Mouse (Mus musculus) forebrain, embryonic 12.5 days (tissue): ENCODE data around the gene Cdrt4. TPM values are rescaled to one million over a fixed set of nuclear protein-coding genes. Genes with fewer than 3 reads are reported as not detected.
A peak's percentile ranks its signal among the peaks of the same experiment; 100 is the strongest.

Source experiments
- ATAC-seq: fragments of 200-750 bp; cut with Nextera tagmentation; 2 replicates; pipeline ENCODE4 v1.8.0; 2017; ENCODE audit warnings: moderate TSS enrichment; ENCODE audit not compliant: low FRiP score
- H3K27ac ChIP-seq: fragments of 300-500 bp; sonication (generic); 2 replicates; pipeline ENCODE4 v1.5.1; 2016; ENCODE audit warnings: mild to moderate bottlenecking
- H3K27me3 ChIP-seq: fragments of 300-500 bp; sonication (generic); 2 replicates; pipeline ENCODE4 v1.6.1; 2016; ENCODE audit warnings: mild to moderate bottlenecking
- H3K36me3 ChIP-seq: fragments of 300-500 bp; sonication (generic); replicated peaks from 2 replicates; pipeline ENCODE4 v1.6.1; 2016; ENCODE audit warnings: mild to moderate bottlenecking
- H3K4me1 ChIP-seq: fragments of 300-500 bp; sonication (generic); 2 replicates; pipeline ENCODE4 v1.6.1; 2016
- H3K4me2 ChIP-seq: fragments of 300-500 bp; sonication (generic); 2 replicates; pipeline ENCODE4 v1.6.1; 2016; ENCODE audit warnings: mild to moderate bottlenecking, moderate library complexity
- H3K4me3 ChIP-seq: fragments of 300-500 bp; sonication (generic); replicated peaks from 2 replicates; pipeline ENCODE4 v1.5.1; 2016; ENCODE audit warnings: mild to moderate bottlenecking
- H3K9ac ChIP-seq: fragments of 300-500 bp; sonication (generic); 2 replicates; pipeline ENCODE4 v1.6.1; 2016; ENCODE audit warnings: mild to moderate bottlenecking
- H3K9me3 ChIP-seq: fragments of 300-500 bp; sonication (generic); 2 replicates; pipeline ENCODE4 v1.6.1; 2016
- WGBS: fragments of 180-500 bp; shearing (Covaris S2); methylation state at CpG from one replicate; pipeline ENCODE4 v1.1.7; 2016; 5-methylcytosine and 5-hydroxymethylcytosine counted together
- polyA plus RNA-seq: library from polyadenylated mRNA; unstranded; fragments of >200 nt; fragmentation: Nextera tagmentation; extraction: Ambion mirVana; gene quantifications from 2 replicates; pipeline ENCODE4 v1.2.1, GENCODE M21; 2016

The Cdrt4 gene
- polyA plus RNA-seq, 1 experiment from 2014 or later: not detected

DNA sequence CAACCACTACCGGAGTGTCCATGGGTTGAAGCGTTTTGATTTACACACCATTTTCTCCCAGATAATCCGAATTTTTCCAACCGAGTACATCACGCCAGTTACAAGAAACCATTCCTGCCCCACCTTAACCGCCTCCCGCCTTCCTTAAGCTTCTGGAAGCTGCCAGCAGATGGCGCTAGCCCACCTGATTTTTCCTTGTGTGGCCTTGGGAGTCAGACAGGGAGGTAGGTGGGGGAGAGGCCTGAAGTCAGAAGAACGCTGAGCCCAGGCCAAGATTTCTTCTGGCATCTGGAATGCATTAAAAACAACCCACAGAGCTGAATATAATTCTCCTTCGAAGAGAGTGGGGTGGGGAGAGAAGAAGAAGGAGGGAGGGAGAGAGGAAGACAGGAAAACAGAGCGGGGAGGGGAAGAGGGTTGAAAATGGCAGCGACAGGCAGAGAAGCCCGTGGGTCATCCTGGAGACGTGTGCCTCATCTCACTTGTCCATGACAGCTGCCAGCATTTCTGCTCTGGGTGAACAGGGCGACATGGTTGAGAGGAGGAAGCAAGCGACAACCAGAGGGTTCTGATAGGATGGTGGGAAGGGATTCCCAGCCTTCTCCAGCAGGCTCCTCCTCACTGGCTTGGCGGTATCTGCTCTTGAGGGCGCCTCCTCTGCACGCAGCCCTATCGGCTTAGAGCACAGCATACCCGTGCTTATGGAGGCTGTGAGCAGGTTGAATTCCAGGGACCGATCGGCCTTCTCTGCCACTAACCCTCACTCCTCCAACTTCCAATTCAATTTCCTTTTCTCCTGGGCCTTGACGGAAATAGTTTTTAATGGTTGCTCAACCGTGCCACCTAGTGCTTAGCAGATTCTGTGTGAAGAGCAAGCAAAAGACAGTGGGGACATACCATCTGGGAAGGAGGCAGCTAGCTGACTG lies 29.7 kb upstream of the Cdrt4 start:
- Histone ChIP-seq H3K27me3 (no peaks in the 10 kb centered on the region), H3K9ac (0 out of 2 replicates have a peak overlapping the region, but pooled peaks have one; percentile 29), H3K27ac (0 out of 2 replicates have a peak overlapping the region, but pooled peaks have one; percentile 0), H3K36me3 (no peaks in the 10 kb centered on the region), H3K4me3 (peak overlapping the region; percentile 30), H3K4me2 (peak overlapping the region; percentile 49), H3K4me1 (0 out of 2 replicates have a peak, but pooled peaks cover 5% of the 10 kb centered on the region), H3K9me3 (peaks cover 4% of the 10 kb centered on the region; the same call in 1 of the 2 replicates)
- WGBS: 35% methylated on average over 25 of the region's 25 CpGs
- ATAC-seq: peak; percentile 78

DNA sequence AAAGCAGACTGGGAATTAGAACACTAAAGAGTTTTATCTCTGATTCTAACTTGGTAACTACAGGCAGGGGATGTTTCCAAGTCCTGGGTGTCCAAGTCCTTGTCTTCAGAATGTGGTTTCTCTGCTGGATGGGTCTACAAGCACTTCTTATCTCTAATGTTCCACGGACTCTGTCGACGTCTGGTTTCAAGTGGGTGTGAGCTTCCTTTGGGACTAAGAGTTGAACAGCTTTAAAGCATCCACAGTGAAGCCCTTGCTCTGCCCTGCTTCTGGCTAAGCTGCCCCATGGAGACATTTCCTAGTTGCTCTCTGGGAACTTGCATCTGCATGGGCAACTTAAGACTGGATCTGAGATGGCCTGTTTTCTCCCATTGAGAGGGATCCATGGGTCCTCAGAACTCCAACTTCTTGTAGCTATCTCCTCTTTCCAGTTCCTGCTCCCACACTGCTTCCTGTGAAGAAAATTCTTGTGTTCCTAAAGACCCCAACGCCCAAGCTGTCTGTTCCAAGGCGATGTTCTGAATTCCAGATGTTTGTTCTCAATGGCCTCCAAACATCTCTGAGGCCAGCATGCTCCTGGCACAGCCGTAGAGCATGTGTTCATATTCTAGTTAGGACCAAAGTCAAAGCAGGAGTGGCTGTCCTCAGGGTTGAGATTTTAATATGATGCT lies 26.8 kb upstream of the Cdrt4 start:
- H3K4me2 ChIP-seq: no peak overlapping the region
- WGBS: 91% methylated on average over 6 of the region's 6 CpGs
- no peaks in the 10 kb centered on the region for H3K27me3 ChIP-seq
- H3K4me3 ChIP-seq: no peak overlapping the region
- H3K36me3 ChIP-seq: no peaks in the 10 kb centered on the region
- H3K9me3 ChIP-seq: peaks cover 4% of the 10 kb centered on the region; the same call in 1 of the 2 replicates
- no peak overlapping the region for H3K9ac ChIP-seq
- no peak for ATAC-seq
- no peak overlapping the region for H3K27ac ChIP-seq
- 0 out of 2 replicates have a peak, but pooled peaks cover 5% of the 10 kb centered on the region for H3K4me1 ChIP-seq

DNA sequence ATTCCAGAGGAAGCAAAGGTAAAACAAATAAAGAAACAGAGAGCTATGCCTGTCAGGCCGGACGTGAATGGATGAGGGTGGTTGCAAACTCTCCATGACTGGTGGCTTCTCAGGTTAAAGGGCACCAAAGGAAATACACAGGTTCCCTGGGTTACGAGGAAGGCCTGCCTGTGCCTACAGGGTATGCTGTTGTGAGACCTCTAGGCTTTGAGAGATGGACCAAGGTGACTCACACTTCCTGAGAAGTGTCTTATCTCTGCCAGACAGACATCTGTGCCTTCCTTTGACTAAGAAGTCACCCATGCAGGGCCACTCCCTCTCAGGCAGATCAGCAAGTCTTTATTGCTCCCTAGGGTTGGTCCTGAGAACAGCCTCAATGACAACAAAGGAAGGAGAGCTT lies 21.2 kb upstream of the Cdrt4 start:
- no peaks in the 10 kb centered on the region for H3K36me3 ChIP-seq
- no peak overlapping the region for H3K4me3 ChIP-seq
- H3K27ac ChIP-seq: no peak overlapping the region
- no peak for ATAC-seq
- H3K9ac ChIP-seq: no peak overlapping the region
- no peak overlapping the region for H3K4me2 ChIP-seq
- H3K27me3 ChIP-seq: no peaks in the 10 kb centered on the region
- H3K4me1 ChIP-seq: no peaks in the 10 kb centered on the region
- WGBS: 79% methylated on average over 3 of the region's 3 CpGs
- H3K9me3 ChIP-seq: no peaks in the 10 kb centered on the region

DNA sequence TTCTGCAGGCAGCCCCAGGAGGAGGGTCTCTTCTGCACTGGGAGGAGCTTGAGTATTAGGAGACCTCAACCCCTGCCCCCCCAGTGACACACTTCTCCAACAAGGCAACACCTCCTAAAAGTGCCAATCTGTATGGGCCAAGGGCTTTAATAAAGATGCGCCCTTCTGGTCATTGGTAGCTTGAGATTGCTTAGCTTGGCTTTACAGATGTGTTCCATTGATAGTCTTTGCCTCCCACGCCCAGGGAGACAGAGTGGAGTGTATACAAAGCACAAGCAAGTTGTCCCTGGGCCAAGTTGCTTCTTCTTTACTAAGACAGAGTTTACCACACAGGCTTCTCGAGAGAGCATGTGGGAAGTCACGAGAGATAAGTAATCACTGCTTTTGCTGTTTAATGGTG lies 20.4 kb upstream of the Cdrt4 start:
- Histone ChIP-seq H3K4me2 (no peak overlapping the region), H3K4me1 (no peaks in the 10 kb centered on the region), H3K27me3 (no peaks in the 10 kb centered on the region), H3K27ac (no peak overlapping the region), H3K36me3 (no peaks in the 10 kb centered on the region), H3K4me3 (no peak overlapping the region), H3K9me3 (no peaks in the 10 kb centered on the region), H3K9ac (no peak overlapping the region)
- no peak for ATAC-seq
- 85% methylated on average over 4 of the region's 4 CpGs for WGBS

DNA sequence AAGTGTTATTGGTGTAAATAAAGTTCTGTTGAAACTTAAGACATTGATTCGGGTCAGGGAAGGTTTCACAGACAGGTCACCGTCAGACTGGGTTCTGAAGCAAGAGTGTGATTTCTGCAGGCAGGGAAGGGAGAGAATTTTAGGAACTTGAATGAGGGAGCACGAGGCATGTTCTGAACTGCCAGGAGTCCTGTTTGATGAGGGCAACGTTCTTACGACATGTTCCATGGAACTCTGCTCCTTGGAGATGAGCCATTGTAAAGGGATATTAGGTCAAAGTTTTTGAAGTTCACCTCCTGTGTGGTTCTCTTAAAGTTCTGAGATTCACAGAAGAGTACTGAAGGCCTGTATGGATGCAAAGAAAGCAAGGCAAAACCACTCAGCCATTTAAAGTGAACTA lies 19.9 kb upstream of the Cdrt4 start:
- H3K36me3 ChIP-seq: no peaks in the 10 kb centered on the region
- no peak overlapping the region for H3K4me2 ChIP-seq
- no peak overlapping the region for H3K27ac ChIP-seq
- H3K27me3 ChIP-seq: no peaks in the 10 kb centered on the region
- H3K4me3 ChIP-seq: no peak overlapping the region
- H3K9me3 ChIP-seq: no peaks in the 10 kb centered on the region
- no peak for ATAC-seq
- no peak overlapping the region for H3K9ac ChIP-seq
- WGBS: 87% methylated on average over 5 of the region's 5 CpGs
- no peaks in the 10 kb centered on the region for H3K4me1 ChIP-seq

DNA sequence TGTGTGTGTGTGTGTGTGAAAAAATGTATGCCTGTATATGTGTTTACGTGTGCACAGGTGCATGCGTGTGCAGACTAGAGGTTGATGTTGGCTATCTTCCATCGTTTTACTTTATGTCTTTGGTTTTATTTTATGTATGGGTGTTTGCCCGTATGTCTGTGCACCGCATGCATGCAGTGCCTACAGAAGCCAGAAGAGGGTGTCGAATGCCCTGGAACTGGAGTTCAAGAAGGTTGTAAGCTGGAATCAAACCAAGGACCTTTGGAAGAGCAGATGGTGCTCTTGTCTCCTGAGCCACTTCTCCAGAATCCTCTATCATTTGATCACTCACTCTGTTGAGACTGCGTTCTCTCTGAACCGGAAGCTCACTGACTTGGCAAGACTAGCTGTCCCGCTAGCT lies 17.9 kb upstream of the Cdrt4 start:
- no peak overlapping the region for H3K4me3 ChIP-seq
- H3K9ac ChIP-seq: no peak overlapping the region
- H3K4me2 ChIP-seq: no peak overlapping the region
- no peaks in the 10 kb centered on the region for H3K4me1 ChIP-seq
- no peaks in the 10 kb centered on the region for H3K36me3 ChIP-seq
- H3K9me3 ChIP-seq: no peaks in the 10 kb centered on the region
- 89% methylated on average over 9 of the region's 9 CpGs for WGBS
- ATAC-seq: no peak
- H3K27ac ChIP-seq: no peak overlapping the region
- no peaks in the 10 kb centered on the region for H3K27me3 ChIP-seq

DNA sequence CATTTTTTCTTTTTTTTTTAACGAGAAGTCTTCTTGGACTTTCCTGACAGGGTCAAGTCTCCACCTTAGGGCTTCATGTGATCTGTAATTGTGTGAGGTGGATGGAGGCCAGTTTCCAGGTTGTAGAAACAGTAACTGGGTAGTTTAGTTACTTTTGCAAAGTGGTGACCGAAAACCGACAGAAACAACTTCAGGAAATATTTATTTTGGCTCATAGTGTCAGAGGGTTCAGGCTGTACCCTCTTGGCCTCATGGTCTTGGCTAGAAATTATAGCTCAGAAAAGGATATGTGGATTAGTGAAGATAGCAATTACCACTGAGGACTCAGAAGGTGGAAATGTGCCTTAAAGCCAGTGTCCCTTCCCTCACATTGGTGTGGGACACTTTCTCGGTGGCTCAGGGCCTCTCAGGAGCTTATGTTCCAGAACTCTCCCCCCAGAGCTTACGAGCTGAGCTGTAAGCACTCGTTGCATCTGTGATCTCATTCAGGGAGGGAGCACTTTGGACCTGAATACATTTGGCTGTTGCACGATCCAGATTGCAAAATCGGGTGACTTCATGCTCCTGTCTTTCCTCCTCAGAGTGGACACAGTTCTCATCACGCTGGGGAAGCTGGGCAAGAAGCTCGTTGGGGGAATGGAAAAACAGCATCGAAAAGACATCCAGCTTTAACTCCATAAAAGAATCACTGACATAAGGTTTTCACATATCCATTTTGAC lies 16.0 kb upstream of the Cdrt4 start:
- H3K9me3 ChIP-seq: no peaks in the 10 kb centered on the region
- no peak overlapping the region for H3K27ac ChIP-seq
- H3K36me3 ChIP-seq: no peaks in the 10 kb centered on the region
- H3K4me3 ChIP-seq: no peak overlapping the region
- no peak overlapping the region for H3K4me2 ChIP-seq
- 88% methylated on average over 11 of the region's 11 CpGs for WGBS
- no peak overlapping the region for H3K9ac ChIP-seq
- H3K4me1 ChIP-seq: no peaks in the 10 kb centered on the region
- H3K27me3 ChIP-seq: no peaks in the 10 kb centered on the region
- no peak for ATAC-seq

DNA sequence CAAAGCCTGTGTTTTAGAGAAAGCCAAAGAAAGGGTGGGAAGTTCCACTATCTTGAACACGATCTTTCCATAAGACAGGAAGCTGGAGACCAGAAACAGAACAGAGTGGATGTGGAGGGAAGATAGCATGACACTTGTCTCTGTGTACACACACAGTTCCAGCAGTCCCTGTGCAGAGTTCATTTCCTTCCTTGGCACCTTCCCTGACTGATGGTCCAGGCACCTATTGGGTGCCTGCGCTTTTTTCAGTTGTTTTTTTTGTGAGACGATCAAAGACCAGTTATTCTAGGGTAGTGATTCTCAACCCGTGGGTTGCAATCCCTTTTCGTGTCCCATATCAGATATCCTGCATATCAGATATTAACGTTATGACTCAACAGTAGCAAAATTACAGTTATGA lies 13.0 kb upstream of the Cdrt4 start:
- H3K4me2 ChIP-seq: no peak overlapping the region
- H3K27me3 ChIP-seq: no peaks in the 10 kb centered on the region
- no peak overlapping the region for H3K4me3 ChIP-seq
- no peak overlapping the region for H3K27ac ChIP-seq
- WGBS: 87% methylated on average over 6 of the region's 6 CpGs
- no peaks in the 10 kb centered on the region for H3K4me1 ChIP-seq
- no peak overlapping the region for H3K9ac ChIP-seq
- H3K9me3 ChIP-seq: no peaks in the 10 kb centered on the region
- no peak for ATAC-seq
- no peaks in the 10 kb centered on the region for H3K36me3 ChIP-seq

DNA sequence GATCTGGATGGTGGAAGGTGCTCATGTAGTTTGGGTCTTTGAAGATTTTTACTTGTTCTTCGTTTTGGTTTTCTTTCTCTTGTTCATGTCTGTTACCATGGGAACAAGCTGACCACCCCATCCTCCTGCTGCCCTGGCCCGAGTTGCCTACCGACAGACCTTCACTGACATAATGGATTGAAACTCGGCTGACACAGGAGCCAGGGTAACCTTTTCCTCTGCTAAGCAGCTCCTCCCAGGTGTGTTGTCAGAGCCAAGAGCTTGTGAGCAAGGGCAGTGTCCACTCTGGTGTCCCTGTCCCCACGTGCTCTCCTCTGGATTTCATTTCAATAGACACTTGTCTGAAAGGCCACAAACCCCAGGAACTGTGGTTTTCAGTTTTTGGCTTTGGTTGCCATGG lies 12.1 kb upstream of the Cdrt4 start:
- WGBS: 75% methylated on average over 5 of the region's 5 CpGs

DNA sequence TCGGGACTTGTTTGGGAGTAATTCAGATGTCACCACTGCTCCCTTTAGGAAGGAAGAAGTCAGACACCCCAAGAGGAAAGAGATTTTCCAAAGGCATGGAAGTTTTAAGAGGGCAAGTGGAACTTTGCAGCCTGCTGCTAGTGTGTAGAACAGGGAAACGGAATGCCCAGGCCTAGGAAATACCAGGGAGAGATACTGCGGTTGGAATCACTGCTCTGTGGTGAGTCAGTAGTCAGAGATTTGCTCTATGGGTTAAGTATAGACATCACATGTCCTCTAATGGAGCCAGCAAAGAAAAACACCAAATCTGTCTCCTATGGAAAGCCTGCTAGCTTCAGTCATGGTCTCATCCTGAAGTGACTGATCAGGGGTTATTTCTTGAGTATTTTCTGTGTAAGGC lies 10.8 kb upstream of the Cdrt4 start:
- no peak for ATAC-seq
- 88% methylated on average over 3 of the region's 3 CpGs for WGBS

More for the DNA sequence above, 12.1 kb upstream of the Cdrt4 start:
- no peaks in the 10 kb centered on the region for H3K27me3 ChIP-seq
- H3K27ac ChIP-seq: no peak overlapping the region
- no peaks in the 10 kb centered on the region for H3K4me1 ChIP-seq
- no peaks in the 10 kb centered on the region for H3K36me3 ChIP-seq
- H3K9ac ChIP-seq: no peak overlapping the region
- no peak for ATAC-seq
- no peak overlapping the region for H3K4me2 ChIP-seq
- H3K9me3 ChIP-seq: no peaks in the 10 kb centered on the region
- no peak overlapping the region for H3K4me3 ChIP-seq

DNA sequence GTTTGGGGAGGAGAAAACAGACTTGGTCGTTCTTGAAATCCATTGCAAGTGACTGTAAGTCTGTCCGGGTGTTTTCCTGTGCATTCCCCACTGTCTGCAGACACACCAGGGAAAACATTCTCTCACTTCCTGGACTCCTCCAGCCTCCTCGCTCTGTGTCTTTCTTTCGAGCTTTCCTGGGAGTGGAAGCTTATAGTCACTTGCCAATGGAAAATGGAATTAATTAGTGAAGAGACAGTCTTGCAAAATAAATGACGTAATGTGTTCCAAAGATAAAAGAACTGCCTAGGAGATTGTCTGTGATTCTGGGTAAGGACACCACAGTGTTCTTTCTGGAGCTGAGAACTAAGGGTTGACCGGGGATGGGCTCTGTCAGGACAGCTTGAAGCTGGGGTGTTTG lies 7.5 kb upstream of the Cdrt4 start:
- H3K4me2 ChIP-seq: no peak overlapping the region
- H3K27me3 ChIP-seq: no peaks in the 10 kb centered on the region
- ATAC-seq: no peak
- no peaks in the 10 kb centered on the region for H3K4me1 ChIP-seq
- H3K27ac ChIP-seq: no peak overlapping the region
- no peak overlapping the region for H3K4me3 ChIP-seq
- no peaks in the 10 kb centered on the region for H3K9me3 ChIP-seq
- no peaks in the 10 kb centered on the region for H3K36me3 ChIP-seq
- 72% methylated on average over 6 of the region's 6 CpGs for WGBS
- no peak overlapping the region for H3K9ac ChIP-seq

More for the DNA sequence above, 10.8 kb upstream of the Cdrt4 start:
- no peaks in the 10 kb centered on the region for H3K27me3 ChIP-seq
- H3K4me1 ChIP-seq: no peaks in the 10 kb centered on the region
- H3K9me3 ChIP-seq: no peaks in the 10 kb centered on the region
- no peak overlapping the region for H3K9ac ChIP-seq
- no peak overlapping the region for H3K27ac ChIP-seq
- H3K4me2 ChIP-seq: no peak overlapping the region
- no peak overlapping the region for H3K4me3 ChIP-seq
- H3K36me3 ChIP-seq: no peaks in the 10 kb centered on the region

DNA sequence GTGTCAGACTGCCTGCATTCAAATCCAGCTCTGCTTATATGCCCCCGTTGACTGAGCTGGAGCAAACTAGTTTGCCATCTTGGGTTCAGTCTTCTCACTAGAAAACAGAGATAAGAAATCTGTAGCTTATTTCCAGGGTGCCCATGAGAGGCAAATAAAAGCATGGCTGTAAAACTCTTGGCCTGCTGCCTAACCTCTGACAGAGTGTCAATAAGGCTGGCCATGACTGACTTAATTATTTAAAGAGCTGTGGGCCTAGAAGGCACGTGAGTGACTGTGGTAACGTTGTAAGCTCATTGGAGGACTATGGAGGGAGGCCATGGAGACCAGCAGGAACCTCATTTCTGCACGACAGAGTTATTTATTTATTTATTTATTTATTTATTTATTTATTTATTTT lies 5.5 kb upstream of the Cdrt4 start:
- Histone ChIP-seq H3K4me2 (no peak overlapping the region), H3K27ac (no peak overlapping the region), H3K9me3 (no peaks in the 10 kb centered on the region), H3K27me3 (no peaks in the 10 kb centered on the region), H3K4me3 (no peak overlapping the region), H3K9ac (no peak overlapping the region), H3K4me1 (no peaks in the 10 kb centered on the region), H3K36me3 (no peaks in the 10 kb centered on the region)
- ATAC-seq: no peak
- WGBS: 81% methylated on average over 4 of the region's 4 CpGs
